Mouse (Mus musculus) Muller cell, postnatal 12 days (primary cell): Measurements from ENCODE around the gene Tnfsf18.

Experiments
- DNase-seq: peaks from one replicate; pipeline ENCODE4 v3.0.0-alpha.2; 2015; ENCODE audit errors: inconsistent ontology term

The Tnfsf18 gene

DNA sequence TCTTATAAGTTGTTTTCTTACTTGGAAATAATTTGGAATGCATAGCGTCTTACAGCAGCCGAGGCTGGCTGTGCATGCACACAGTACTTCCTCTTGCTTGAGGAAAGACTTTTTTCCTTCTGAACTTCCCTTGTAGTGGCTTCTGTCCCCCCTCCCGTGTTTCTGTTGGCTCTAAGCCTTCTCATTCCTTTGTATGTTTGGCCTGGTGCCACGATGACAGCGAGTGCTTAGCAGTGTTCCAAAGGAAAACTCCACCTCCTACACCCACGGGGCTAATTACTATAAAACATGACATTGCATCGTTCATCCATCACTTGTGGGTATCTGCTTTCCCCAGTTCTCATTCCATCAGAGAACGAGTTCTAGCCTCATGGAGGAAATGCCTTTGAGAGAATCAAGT, at the start of gene Tnfsf18:
Tnfsf18 (plus strand) TSS at position 313 of the 400 bp plus-strand sequence.
- DNase-seq: peak; percentile 86

DNA sequence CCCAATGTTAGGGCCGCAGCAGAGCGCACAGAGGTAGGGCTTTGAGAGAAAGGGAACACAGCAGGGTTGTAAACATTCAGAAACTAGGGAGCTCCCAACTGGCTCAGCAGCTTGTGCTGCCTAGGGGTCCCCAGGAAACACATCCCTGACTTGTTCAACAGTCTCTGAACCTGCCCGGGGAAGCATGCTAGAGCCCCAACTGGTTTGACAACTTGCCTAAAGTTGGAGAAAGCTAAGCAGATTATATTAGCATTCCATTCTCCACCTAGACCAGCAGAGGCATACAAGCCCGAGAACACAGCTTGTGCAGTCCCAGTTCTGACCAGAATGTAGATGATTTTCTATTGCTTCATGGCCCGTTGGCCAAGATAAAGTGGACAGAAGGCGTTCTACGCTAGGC, 49.6 kb upstream of the Tnfsf18 start:
- no peak for DNase-seq

DNA sequence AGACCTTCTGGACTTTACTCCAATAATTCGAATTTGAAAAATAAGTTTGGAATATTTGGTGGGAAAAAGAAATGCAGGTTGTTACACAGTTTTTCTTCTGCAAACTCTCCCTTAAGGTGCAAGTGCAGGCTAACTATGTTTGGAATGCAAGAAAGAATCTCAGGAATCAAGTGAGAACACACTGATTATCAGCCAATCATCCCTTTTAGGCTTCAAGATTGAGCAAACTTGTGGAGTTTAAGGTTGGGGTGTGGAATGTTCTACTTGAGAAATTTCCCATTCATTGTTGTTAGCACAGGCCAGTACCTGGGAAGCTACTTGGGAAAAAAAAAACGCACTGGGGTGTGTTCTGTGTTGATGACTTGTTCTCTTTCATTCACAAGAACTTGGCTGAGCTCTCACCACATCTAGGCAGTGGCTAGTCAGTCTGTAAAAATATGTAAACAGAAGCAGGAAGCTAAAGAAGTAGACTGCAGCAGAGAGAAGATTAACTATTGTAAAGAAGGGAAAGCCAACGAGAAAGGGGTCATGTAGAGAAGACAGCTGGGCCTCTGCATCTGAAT, 42.7 kb upstream of the Tnfsf18 start:
- DNase-seq: peak; percentile 63

DNA sequence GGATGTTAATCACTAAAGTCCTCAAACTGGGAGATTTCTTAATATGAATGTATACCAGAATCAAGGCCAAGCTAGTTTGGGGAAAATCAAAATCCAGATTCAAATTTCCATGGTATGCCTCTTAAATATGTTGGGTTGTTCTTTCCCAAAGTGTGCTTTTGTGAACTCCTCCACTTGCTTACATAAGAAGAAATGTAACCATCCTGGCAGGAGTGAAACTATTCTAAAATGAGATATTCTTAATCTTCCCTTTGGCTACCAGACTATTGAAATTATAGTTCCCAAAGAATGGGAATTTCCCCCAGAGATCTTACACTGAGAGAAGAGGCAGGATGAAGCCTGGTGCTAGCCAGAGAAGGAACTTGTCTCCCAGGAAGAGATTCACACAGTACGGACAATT, 42.2 kb upstream of the Tnfsf18 start:
- DNase-seq: no peak

DNA sequence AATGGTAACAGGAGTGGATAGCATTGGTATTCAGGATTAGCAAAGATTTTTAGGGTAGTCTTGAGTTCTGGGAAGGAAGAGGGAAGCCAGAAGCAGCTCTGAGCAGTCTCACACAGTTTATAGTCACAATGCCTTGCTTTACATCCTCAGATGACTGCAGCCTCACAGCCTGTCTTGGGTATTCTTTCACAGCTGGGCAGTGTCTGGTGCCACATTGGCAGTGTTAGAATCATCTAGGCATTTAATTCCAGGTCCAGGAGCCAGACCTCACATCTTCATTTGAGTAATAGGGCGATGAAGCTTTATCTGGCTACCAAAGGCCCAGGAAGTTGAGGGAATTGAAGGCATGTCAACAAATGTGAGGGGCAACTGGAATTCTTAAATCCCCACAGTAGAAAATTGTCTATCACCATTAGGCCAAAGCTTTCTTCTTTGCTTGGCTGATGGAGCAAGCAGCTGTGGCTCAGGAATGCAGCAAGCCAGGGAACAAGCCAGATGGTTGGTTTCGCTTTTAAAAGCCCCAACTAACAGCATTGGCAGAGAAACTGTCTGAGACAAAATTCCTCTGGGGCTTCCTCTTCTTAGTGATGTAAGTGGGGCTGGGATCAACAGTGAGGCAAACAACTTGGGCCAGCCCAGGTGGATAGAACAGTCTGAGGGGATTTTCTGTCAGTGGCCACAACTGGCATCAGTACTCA, 30.9 kb upstream of the Tnfsf18 start:
- peak; percentile 83 for DNase-seq

DNA sequence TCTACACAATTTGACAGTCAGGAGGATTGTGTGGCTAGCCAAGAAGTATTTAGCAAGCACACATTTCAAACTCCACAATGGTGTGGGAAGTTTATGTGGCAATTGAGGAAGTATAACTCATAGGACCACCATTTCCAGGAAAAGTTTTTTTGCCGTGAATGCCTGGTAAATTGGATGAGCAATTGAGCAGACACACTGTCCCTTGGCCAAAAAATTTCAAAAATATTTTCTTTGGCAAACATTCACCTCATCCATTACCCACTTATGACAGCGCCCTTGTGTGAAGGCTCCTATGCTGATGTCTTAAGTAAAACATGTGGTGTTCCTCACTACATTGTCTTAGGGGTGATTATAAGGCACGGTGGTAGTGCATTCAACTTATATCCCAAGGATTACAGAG, 17.2 kb upstream of the Tnfsf18 start:
- peak; percentile 19 for DNase-seq

DNA sequence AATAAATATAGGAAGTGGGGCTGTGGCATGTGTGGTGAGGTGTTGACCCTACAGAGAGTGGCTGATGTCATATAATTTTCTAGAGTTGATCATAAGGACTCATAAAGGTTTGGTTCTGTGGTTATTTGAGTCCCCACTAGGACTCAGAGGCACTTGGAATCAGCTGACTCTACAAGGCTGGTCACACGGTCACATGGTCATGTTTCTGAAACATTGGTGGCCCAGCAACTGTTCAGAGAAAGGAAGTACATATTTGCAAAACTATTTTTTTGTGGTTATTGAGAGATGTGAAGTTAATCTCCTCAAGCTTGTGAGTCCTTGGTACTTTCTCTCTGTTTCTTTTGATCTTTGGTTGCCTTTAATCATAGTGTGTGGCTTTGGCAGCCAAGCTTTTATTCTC, 14.6 kb upstream of the Tnfsf18 start:
- no peak for DNase-seq

DNA sequence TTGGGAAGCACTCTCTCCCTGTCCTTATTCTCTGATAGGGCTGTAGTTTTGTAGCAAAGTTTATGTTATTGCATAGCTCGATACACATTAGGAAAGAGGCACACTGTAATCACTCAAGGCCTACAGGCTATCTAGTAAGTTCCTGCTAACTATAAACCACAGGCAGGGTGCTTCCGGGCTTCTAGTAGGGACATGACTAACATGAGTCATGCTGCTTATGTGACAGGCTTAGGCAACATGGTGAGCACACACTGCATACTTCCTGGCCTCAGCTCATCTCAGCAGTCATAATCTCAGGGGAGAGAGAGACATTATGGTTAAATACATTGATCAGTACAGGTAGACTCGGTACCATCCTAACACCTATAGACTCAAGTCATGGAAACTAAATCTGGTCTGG, 12.2 kb upstream of the Tnfsf18 start:
- DNase-seq: no peak

DNA sequence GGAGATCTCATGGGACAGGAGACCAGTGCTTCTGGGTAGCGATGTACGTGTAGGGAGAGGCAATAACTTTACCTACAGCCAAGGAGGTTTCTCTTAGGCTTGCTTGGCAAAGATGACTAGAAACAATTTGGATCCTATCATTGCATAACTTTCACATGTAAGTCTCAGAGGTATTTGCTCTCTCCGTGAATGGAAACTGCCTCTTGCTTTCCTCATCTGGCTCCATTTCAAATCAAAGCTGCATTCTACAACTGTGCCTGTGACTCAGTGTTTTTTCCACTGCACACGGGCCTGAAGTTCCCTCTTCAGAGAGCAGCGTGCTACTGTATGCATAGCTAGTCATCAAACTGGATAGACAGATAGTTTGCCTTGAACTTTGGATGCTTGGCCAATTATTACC, 7.4 kb upstream of the Tnfsf18 start:
- DNase-seq: peak; percentile 20

DNA sequence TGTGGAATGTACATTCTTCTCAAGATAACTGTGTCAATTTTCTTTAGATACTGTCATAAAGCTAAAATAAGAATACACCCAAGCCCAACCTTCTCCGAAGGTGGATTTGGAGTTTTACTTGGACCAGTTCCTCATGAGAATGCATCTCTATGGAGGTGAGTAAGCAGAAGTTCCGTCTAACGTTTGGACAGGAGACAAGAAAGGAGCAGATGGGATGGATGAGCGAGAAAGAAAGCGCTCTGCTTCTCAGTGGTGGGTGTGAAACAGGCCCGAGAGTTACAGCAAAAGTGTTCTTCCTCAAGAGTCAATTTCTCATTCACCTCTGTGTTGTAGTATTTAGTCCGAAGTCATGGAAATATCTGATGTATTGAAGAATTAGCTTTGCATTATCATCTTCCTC, 2.7 kb upstream of the Tnfsf18 start:
- DNase-seq: peak; percentile 33

DNA sequence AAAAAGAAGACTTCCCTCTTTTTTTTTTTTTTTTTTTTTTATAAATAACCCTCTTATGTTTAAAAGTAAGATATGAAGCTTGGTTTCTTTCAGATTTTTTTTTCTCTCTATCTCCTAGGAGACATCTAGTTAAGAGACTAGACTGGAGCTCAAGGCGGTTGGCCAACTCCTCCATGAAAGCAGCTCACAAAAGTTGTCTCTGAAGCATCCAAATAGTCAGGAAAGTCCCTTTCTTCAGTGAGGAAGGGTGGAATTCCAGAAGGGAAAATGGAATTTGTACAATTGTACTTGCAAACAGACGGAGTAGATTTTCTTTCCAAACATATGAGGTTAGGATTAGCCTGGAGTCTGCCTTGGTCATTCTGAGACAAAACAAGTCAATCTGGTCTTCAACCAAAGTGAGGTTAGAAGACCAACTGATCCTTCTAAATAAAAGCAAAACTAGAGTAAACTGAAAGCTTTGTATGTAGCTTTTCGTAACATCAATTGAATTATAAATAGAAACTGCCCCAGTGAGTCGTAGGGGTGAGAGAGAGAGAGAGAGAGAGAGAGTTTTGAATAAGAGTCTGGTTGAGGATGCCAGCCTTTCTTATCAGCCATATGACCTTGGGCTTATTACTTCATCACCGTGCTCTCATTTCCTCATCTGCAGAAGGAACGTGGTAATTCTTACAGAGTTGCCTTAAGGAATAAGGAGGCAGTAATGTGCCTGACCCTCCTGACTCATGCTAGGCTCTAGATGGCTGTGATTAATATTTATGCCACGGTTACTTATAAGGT, 2.6 kb downstream of the Tnfsf18 start:
- peak; percentile 28 for DNase-seq

DNA sequence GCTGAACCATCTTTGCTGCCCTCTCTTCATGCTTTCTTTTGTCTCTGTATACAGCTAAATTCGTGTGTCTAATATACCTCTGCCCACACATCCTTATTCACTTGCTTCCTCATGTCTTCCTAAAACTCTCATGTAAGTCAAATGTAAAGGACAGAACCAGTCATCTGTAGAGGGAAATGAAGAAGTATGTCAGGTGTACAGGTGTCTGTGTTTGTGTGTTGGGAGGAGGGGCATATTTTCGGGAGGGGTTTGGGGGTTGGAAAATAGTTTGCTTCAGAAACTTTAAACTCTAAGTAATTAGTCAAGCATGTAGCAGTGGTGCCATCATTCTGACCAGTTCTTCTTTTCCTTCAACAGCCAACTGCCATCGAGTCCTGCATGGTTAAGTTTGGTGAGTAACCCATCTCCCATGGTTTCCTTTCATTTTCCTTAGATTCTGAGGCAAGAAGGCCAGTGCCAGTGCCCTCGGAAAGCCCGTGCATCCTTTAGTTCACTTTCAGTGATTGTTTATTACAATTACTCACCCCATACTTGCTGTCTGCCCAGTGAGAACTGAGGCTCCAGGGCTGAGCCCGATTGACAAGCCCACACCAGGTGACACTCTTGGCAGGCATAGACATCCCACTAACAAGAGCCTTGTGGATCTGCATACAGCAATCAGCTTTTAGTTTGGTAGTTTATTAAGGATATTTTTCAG, 5.8 kb downstream of the Tnfsf18 start:
- DNase-seq: no peak

DNA sequence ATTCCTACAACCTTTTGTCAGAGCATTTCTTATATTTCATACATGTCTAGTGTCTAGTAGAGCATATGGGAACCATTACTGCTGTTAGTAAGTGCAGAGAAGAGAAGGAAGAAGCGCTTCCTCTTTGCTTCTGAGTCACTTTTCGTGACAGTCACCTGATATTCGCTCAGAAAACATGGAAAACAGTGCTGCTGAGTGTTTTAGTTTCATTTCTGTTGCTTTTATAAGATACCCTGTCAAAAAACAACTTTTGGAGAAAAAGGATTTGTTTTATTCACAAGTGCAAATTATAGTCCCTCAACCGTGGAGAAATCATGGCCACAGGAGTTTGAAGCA, 6.3 kb downstream of the Tnfsf18 start:
- no peak for DNase-seq

DNA sequence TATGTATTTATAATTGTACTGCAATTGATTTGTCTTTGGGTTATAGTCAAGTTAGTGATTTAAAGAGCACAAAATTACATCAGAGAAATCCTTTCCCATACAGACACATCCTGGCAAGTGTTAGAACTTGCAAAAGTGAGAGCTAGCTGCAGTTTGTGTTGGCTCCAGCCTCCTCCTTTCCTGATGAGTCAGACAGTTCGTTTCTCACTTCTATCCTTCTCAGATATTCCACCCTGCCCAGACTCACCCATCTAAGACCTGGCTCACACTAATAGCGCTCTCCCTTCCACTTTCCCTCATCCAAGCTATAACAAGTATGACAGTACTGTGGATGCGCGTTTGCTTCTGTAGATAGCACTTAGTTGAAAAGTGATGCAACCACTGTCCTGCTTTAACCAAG, 11.9 kb downstream of the Tnfsf18 start:
- DNase-seq: no peak

DNA sequence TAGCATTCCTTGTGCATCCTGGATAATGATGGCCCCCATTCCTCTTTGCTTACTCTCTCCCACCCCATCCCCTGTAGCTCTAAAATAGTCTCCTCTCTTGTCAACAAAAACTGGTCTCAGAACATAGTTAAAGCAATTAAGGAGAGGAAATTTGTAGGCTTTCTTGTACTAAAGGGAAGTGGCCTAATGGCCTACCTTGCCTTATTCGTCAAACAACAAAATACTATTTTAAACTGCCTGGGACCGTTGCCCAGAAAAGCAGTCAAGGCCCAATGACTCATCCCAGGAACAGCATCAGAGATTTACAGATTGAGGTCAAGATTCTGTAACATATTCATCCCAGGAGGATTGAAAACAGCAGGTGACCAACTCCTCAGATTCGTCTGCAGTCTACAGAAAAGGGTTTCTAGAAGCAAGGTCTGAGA, 13.2 kb downstream of the Tnfsf18 start:
- DNase-seq: peak; percentile 78

DNA sequence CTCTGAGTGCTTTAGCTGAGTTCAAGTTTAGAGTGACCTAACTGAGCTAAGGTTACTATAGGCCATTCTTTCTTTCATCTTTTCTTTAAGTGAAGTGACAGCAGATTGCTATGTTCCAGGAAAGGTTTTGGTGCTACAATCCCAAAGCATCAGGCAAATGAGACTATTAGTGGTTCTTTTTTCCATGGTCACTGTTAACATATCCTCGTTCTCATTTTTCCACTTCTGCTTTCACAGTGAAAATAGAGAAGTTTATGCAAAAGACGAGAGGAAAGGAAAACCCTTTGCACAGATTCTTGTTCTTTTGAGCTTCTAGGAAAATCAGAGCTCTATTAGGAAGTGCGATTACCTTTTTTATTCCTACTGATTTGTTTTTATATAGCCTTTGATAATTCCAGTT, 22.9 kb downstream of the Tnfsf18 start:
- no peak for DNase-seq

DNA sequence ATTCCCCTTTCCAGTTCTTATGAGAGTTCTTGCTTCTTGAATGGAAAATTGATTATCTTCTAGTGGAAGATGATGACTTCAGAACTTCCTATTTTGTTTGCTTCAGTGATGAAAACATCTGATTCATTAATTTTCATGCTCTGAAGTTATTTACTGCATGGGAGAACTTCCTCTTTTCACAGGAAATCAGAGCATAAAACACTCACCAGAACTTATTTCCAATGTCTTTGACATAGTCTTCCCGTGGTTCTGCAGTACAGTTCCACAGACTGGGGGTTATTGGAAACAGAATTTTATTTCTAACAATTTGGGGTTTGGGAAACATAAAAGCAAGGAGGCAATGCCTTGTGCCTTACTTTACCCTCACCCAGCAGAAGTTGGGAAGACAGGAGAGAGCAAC, 25.8 kb downstream of the Tnfsf18 start:
- DNase-seq: no peak

DNA sequence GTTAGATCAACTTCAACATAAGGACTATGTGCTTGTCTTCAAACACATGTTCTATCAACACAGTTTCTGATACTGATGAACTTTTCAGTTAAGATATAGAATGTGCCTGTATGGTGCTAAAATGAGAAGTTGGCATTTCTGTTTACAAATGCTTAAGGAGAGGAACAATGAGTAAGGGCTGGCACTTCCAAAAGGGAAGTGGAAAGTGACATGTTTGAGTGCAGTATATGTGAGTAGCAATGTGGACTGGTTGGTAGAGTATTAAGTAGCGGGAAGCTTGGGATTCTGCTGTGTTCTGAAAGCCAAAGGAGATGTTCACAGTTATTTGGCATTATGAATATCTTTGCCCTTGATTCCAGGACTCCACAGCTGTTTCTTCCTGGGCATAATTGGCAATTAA, 33.7 kb downstream of the Tnfsf18 start:
- no peak for DNase-seq

DNA sequence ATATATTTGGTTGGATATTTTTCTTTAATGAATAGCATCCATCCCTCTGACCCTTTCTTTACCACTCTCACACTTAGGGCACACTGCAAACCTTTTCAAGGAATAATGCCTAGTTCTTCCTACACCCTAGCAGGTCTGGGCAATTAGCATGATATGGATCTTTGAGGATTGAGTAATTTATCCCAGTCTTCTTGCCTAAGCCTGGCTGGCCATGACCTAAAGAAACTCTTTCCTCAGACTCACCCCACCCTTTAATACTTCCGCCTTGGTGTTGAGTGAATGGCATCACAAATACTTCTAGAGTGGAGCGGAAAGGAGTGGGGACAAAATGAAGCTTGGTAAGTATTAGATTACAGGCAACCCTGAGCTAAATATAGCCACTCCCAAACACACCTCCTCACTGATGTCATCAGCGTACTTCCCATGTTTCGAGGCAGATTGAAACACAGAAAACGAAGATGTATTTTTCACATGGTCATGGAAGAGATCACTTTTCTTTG, 56.2 kb downstream of the Tnfsf18 start:
- no peak for DNase-seq

DNA sequence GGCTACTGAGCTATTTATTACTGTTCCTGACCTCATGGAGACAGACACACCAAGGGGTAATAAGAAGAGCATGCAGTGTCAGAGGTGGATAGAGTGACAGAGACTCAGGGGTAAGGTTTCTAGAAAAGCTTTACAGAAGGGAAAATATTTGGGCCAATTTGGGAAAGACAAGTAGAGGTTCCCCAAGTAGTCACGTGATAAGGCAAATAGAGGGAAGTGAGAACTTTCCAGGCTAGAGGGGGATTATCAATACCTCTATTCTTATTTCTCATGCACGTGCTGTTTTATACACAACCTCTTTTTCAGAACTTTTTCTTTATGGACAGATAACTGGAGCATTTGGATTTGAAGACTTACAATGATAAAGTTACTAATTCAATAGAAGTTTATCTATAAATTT, 57.6 kb downstream of the Tnfsf18 start:
- no peak for DNase-seq
